Mouse (Mus musculus): Measurements from ENCODE around the gene Frmd4b.

GRCm38 (mm10) chr6:97488821-97489220, 128.5 kb downstream of the Frmd4b start:
- TF ChIP-seq CTCF (IDR thresholded peaks at IDR 0.05; ENCODE audit: extremely low read depth, insufficient read depth, insufficient read length, insufficient replicate concordance) (no peak), POLR2A (IDR thresholded peaks at IDR 0.05; ENCODE audit: low read depth, low read length) (no peak)
